Mouse (Mus musculus): Measurements from ENCODE around the gene Nfkb1. TPM values are rescaled to one million over a fixed set of nuclear protein-coding genes. Genes with fewer than 3 reads are reported as not detected.

Nfkb1 gene
- polyA plus RNA-seq, 1 experiment from 2014 or later, result 6.8 TPM

DNA sequence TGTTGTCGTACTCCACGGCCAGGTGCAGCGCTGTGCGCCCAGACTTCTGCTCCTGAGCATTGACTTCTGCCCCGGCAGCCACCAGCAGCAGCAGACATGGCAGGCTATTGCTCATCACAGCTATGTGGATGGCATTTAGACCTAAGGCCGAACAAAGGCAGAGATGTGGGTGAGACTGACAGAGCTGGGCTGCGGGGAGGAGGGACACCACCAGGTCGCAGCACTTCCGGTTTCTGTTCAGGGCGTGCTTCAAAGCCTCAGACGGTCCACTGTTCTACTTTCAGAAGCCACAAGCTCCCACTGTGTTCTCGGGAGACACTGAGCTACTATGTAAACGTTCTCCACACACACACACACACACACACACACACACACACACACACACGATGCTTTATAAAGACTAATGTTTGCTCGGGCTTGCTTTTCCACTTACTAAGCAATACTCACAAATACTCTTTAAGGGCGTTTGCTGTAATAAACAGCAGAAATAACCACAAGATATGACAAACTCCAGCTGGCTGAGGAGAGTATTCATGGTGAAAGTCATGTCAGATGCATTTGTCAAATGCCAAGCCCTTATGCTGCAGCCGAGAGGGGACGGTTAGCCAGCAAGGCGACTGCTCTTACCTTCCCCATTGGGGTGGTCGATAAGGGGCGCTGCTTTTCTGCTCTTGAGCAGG is 97.0 kb downstream of the Nfkb1 start:
- no peak overlapping the region for H3K27ac ChIP-seq (ENCODE audit: low read length)
- WGBS, result 79% methylated on average over 21 of the region's 21 CpGs
- no peak for ATAC-seq
- no peaks in the 10 kb centered on the region for H3K27me3 ChIP-seq (ENCODE audit: control insufficient read depth, insufficient read depth, low read depth, low read length)
- no peak overlapping the region for H3K4me3 ChIP-seq (ENCODE audit: low read depth, low read length)
- peaks cover 20% of the 10 kb centered on the region for H3K36me3 ChIP-seq (ENCODE audit: control insufficient read depth, insufficient read depth, low read length)
- H3K4me2 ChIP-seq (ENCODE audit: low read length), result no peak overlapping the region
- no peak overlapping the region for H3K9ac ChIP-seq (ENCODE audit: low read depth, low read length)
- no peaks in the 10 kb centered on the region for H3K9me3 ChIP-seq (replicated peaks; ENCODE audit: control insufficient read depth, low read length, poor library complexity, severe bottlenecking)
- peaks cover 2% of the 10 kb centered on the region; the same call in 1 of the 2 replicates for H3K4me1 ChIP-seq (ENCODE audit: control insufficient read depth, insufficient read depth, low read length)

DNA sequence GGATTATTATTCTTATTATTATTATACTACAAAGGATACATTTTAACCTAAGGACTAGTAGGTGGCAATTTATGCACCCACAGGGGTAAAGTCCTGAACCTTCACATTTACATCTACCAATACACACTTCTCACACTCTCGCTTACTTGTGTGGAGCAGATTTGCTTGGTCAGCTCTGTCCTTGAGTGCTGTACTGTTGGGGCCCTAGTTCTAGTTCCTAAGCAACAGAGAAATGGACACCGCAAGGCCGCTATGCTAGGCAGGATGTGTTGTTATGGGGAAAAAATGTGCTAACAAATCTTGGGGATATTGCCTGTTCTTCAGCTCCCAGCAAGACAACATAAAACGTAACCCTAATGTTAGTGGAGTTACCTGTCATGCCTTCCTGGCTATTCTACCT is 99.3 kb downstream of the Nfkb1 start:
- Histone ChIP-seq H3K9ac (ENCODE audit: low read depth, low read length) (no peak overlapping the region), H3K36me3 (ENCODE audit: control insufficient read depth, insufficient read depth, low read length) (peaks cover 26% of the 10 kb centered on the region), H3K4me2 (ENCODE audit: low read length) (no peak overlapping the region), H3K27ac (ENCODE audit: low read length) (no peak overlapping the region), H3K27me3 (ENCODE audit: control insufficient read depth, insufficient read depth, low read depth, low read length) (no peaks in the 10 kb centered on the region), H3K9me3 (replicated peaks; ENCODE audit: control insufficient read depth, low read length, poor library complexity, severe bottlenecking) (no peaks in the 10 kb centered on the region), H3K4me3 (ENCODE audit: low read depth, low read length) (no peak overlapping the region), H3K4me1 (ENCODE audit: control insufficient read depth, insufficient read depth, low read length) (peaks cover 2% of the 10 kb centered on the region; the same call in 1 of the 2 replicates)
- peak; percentile 30; the same call in 1 of the 2 replicates for ATAC-seq
- WGBS, result 70% methylated on average over 4 of the region's 4 CpGs

DNA sequence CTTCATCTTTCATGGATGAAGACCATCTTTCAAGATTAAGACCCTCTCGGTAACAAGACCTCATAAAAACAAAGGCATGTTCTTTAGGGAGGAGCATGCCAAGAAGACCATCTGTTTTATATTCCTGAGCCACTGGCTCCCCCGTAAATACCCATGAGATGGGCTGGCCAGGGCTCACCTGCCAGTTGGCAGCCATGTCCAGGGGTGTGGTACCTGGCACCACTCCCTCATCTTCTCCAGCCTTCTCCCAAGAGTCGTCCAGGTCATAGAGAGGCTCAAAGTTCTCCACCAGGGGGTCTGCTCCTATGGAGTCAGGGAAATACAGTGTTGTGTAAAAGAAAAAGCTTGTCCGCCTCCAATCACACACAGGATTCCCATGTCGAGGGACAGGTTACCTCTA is 100.0 kb downstream of the Nfkb1 start:
- Histone ChIP-seq H3K9me3 (replicated peaks; ENCODE audit: control insufficient read depth, low read length, poor library complexity, severe bottlenecking) (no peaks in the 10 kb centered on the region), H3K27me3 (ENCODE audit: control insufficient read depth, insufficient read depth, low read depth, low read length) (no peaks in the 10 kb centered on the region), H3K27ac (ENCODE audit: low read length) (no peak overlapping the region), H3K4me3 (ENCODE audit: low read depth, low read length) (no peak overlapping the region), H3K36me3 (ENCODE audit: control insufficient read depth, insufficient read depth, low read length) (peaks cover 31% of the 10 kb centered on the region), H3K4me1 (ENCODE audit: control insufficient read depth, insufficient read depth, low read length) (peaks cover 2% of the 10 kb centered on the region; the same call in 1 of the 2 replicates), H3K9ac (ENCODE audit: low read depth, low read length) (no peak overlapping the region), H3K4me2 (ENCODE audit: low read length) (no peak overlapping the region)
- WGBS, result 77% methylated on average over 5 of the region's 5 CpGs
- ATAC-seq, result no peak

DNA sequence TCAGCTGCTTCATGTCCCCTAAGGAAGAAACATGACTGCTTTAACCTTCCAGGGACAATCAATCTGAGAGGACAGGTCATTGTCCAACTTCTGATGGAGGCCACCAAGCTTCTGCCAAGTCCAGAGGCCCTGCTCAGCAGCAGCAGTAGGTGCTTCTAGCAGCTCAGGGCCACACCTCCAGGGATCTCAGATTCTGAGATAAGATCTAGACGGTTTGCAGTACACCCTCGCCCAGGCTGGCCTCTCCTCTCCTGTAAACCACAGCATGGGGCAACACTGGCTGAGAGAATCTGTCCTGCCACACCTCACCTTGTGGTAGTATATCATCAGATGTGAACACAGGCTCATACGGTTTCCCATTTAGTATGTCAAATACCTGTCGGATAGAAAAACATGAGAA is 100.9 kb downstream of the Nfkb1 start:
- Histone ChIP-seq H3K27ac (ENCODE audit: low read length) (no peak overlapping the region), H3K27me3 (ENCODE audit: control insufficient read depth, insufficient read depth, low read depth, low read length) (no peaks in the 10 kb centered on the region), H3K4me3 (ENCODE audit: low read depth, low read length) (no peak overlapping the region), H3K4me1 (ENCODE audit: control insufficient read depth, insufficient read depth, low read length) (peaks cover 2% of the 10 kb centered on the region; the same call in 1 of the 2 replicates), H3K9me3 (replicated peaks; ENCODE audit: control insufficient read depth, low read length, poor library complexity, severe bottlenecking) (no peaks in the 10 kb centered on the region), H3K9ac (ENCODE audit: low read depth, low read length) (no peak overlapping the region), H3K4me2 (ENCODE audit: low read length) (no peak overlapping the region), H3K36me3 (ENCODE audit: control insufficient read depth, insufficient read depth, low read length) (peaks cover 31% of the 10 kb centered on the region)
- 90% methylated on average over 4 of the region's 4 CpGs for WGBS
- ATAC-seq, result no peak

DNA sequence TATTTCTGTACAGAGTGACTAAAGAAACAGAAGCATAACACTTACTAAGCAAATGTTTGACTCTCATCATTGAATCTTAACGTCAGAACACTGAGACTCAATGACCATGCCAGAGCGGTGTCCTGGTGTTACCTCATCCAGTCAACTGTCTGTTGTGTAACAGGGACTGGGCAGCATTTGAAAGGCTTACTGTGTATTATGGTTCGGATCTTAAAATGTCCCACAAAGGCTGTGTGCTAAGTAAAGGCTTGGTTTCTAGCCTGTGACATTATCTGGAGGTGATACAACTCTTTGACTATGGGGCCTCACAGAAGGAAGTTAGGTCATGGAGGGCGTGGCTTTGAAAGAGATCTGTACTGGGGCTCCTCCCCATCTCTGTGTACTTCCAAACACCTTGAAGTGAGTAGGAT is 104.9 kb downstream of the Nfkb1 start:
- H3K4me1 ChIP-seq (ENCODE audit: control insufficient read depth, insufficient read depth, low read length), result peaks cover 4% of the 10 kb centered on the region; the same call in 1 of the 2 replicates
- H3K9ac ChIP-seq (ENCODE audit: low read depth, low read length), result no peak overlapping the region
- no peaks in the 10 kb centered on the region for H3K9me3 ChIP-seq (replicated peaks; ENCODE audit: control insufficient read depth, low read length, poor library complexity, severe bottlenecking)
- ATAC-seq, result no peak
- no peak overlapping the region for H3K4me3 ChIP-seq (ENCODE audit: low read depth, low read length)
- no peak overlapping the region for H3K4me2 ChIP-seq (ENCODE audit: low read length)
- 89% methylated on average over 4 of the region's 4 CpGs for WGBS
- 0 out of 2 replicates have a peak, but pooled peaks cover 19% of the 10 kb centered on the region for H3K36me3 ChIP-seq (ENCODE audit: control insufficient read depth, insufficient read depth, low read length)
- H3K27ac ChIP-seq (ENCODE audit: low read length), result no peak overlapping the region
- H3K27me3 ChIP-seq (ENCODE audit: control insufficient read depth, insufficient read depth, low read depth, low read length), result no peaks in the 10 kb centered on the region

DNA sequence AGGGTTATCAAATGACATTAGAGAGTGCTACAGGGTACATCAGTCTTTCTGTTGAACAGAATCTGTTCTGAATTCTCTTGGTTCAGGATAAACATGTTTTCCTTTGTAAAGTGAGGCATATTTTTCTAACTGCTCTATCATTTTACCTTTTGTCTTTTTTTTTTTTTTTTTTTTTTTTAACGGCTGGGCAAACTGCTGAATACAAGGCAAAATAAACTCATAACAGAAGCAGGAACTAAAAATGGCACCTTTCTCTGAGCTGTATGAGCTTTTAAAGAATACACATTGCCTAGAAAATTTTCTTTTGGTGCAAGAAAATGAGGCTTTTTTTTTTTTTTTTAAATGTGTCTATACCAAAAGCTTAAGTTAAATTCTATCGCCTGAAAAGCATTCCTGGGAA is 105.3 kb downstream of the Nfkb1 start:
- Histone ChIP-seq H3K27ac (ENCODE audit: low read length) (no peak overlapping the region), H3K27me3 (ENCODE audit: control insufficient read depth, insufficient read depth, low read depth, low read length) (no peaks in the 10 kb centered on the region), H3K4me2 (ENCODE audit: low read length) (no peak overlapping the region), H3K36me3 (ENCODE audit: control insufficient read depth, insufficient read depth, low read length) (0 out of 2 replicates have a peak, but pooled peaks cover 19% of the 10 kb centered on the region), H3K9me3 (replicated peaks; ENCODE audit: control insufficient read depth, low read length, poor library complexity, severe bottlenecking) (no peaks in the 10 kb centered on the region), H3K9ac (ENCODE audit: low read depth, low read length) (no peak overlapping the region), H3K4me3 (ENCODE audit: low read depth, low read length) (no peak overlapping the region), H3K4me1 (ENCODE audit: control insufficient read depth, insufficient read depth, low read length) (peaks cover 7% of the 10 kb centered on the region; the same call in 1 of the 2 replicates)
- ATAC-seq, result no peak
- WGBS, result 94% methylated on average over 2 of the region's 2 CpGs

DNA sequence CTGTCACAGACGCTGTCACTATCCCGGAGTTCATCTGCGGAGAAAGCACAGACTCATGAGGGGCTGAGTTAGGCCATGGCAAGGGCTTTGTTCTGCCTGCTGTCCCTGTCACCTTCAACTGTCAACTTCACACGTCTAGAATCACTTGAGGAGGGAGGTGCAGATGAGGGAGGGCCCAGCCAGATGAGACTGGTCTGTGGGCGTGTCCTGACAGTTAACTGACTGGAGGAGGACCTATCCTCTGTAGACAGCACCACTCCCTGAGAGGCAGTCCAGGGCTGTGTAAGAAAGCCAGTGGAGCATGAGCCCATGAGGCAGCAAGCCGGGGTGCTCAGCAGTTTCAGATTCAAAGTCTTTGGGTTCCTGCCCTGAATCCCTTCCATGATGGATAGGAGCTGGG is 105.9 kb downstream of the Nfkb1 start:
- Histone ChIP-seq H3K4me1 (ENCODE audit: control insufficient read depth, insufficient read depth, low read length) (peaks cover 7% of the 10 kb centered on the region), H3K4me3 (ENCODE audit: low read depth, low read length) (no peak overlapping the region), H3K9ac (ENCODE audit: low read depth, low read length) (no peak overlapping the region), H3K9me3 (replicated peaks; ENCODE audit: control insufficient read depth, low read length, poor library complexity, severe bottlenecking) (no peaks in the 10 kb centered on the region), H3K27ac (ENCODE audit: low read length) (no peak overlapping the region), H3K4me2 (ENCODE audit: low read length) (no peak overlapping the region), H3K27me3 (ENCODE audit: control insufficient read depth, insufficient read depth, low read depth, low read length) (no peaks in the 10 kb centered on the region), H3K36me3 (ENCODE audit: control insufficient read depth, insufficient read depth, low read length) (0 out of 2 replicates have a peak, but pooled peaks cover 19% of the 10 kb centered on the region)
- WGBS, result 61% methylated on average over 6 of the region's 6 CpGs
- no peak for ATAC-seq

DNA sequence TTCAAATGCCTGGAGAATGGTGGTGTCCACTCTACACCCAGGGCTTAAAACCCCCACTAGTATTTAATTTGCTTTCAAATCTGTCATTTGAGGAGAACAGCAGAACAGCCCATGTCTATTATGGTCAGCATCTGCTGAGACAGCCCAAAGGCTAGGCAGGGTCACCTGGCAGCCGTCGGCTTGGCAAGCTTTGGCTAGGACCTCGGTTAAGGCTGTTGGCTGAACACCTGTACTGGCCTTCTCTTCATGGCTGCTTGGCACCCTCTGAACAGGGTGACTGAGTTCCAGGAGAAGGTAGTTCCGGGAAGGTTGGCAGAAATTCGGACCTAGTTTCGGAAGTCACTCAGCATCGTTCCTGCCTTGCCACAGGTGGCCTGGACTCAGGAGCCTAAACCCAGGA is 109.1 kb downstream of the Nfkb1 start:
- 0 out of 2 replicates have a peak, but pooled peaks cover 7% of the 10 kb centered on the region for H3K36me3 ChIP-seq (ENCODE audit: control insufficient read depth, insufficient read depth, low read length)
- no peak overlapping the region; the same call in 1 of the 2 replicates for H3K27ac ChIP-seq (ENCODE audit: low read length)
- 83% methylated on average over 7 of the region's 7 CpGs for WGBS
- H3K9me3 ChIP-seq (replicated peaks; ENCODE audit: control insufficient read depth, low read length, poor library complexity, severe bottlenecking), result no peaks in the 10 kb centered on the region
- no peaks in the 10 kb centered on the region for H3K27me3 ChIP-seq (ENCODE audit: control insufficient read depth, insufficient read depth, low read depth, low read length)
- H3K4me2 ChIP-seq (ENCODE audit: low read length), result no peak overlapping the region
- H3K4me1 ChIP-seq (ENCODE audit: control insufficient read depth, insufficient read depth, low read length), result peaks cover 7% of the 10 kb centered on the region
- H3K4me3 ChIP-seq (ENCODE audit: low read depth, low read length), result no peak overlapping the region
- ATAC-seq, result peak; percentile 1; the same call in 1 of the 2 replicates
- no peak overlapping the region for H3K9ac ChIP-seq (ENCODE audit: low read depth, low read length)

DNA sequence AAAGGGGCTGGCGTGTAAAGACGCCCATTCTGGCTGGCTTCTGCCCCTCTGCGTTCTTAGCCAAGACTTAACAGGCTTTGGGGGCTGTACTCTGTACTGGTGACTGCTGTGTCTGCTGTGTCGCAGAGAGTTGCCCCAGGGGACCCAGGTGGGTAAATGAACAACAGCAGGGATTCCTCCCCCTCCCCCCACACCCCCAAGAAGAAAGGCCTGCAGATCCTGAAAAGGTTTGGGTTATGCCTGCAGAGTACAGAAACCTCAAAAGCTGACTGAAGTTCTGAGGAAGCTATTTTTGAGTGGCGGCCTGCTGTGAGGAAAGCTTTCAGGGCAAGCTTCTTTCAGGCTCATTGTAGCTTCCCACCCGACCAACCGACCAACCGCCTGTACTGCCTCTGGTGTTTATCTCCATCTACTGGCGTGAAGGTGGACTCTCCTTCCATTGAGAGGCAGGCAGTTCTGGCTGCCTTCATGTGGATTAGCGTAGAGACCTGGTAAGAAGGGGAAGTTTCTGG is 109.7 kb downstream of the Nfkb1 start:
- Histone ChIP-seq H3K27ac (ENCODE audit: low read length) (peak overlapping the region; percentile 45), H3K4me2 (ENCODE audit: low read length) (no peak overlapping the region), H3K27me3 (ENCODE audit: control insufficient read depth, insufficient read depth, low read depth, low read length) (no peaks in the 10 kb centered on the region), H3K36me3 (ENCODE audit: control insufficient read depth, insufficient read depth, low read length) (0 out of 2 replicates have a peak, but pooled peaks cover under 1% of the 10 kb centered on the region), H3K9ac (ENCODE audit: low read depth, low read length) (no peak overlapping the region), H3K4me1 (ENCODE audit: control insufficient read depth, insufficient read depth, low read length) (peaks cover 7% of the 10 kb centered on the region), H3K4me3 (ENCODE audit: low read depth, low read length) (no peak overlapping the region), H3K9me3 (replicated peaks; ENCODE audit: control insufficient read depth, low read length, poor library complexity, severe bottlenecking) (no peaks in the 10 kb centered on the region)
- ATAC-seq, result peak; percentile 84
- 6% methylated on average over 10 of the region's 10 CpGs for WGBS

Data from midbrain, embryonic 16.5 days (tissue).